Mouse (Mus musculus): ENCODE data around the gene Arl8b. TPM values are rescaled to one million over a fixed set of nuclear protein-coding genes. Genes with fewer than 3 reads are reported as not detected.
"Not testable (repeated sequence)": the region's sequence is repeated elsewhere in the genome, so short reads cannot be mapped to it uniquely, and the experiment has no call there.

The Arl8b gene
- total and polyA plus RNA-seq, 3 experiments: 12.6 to 128 (median 120) TPM

- DNase-seq: peak; percentile 81
These were observed 53.1 kb downstream of the Arl8b start for GRCm38 (mm10) chr6:108835765-108836691.

DNA sequence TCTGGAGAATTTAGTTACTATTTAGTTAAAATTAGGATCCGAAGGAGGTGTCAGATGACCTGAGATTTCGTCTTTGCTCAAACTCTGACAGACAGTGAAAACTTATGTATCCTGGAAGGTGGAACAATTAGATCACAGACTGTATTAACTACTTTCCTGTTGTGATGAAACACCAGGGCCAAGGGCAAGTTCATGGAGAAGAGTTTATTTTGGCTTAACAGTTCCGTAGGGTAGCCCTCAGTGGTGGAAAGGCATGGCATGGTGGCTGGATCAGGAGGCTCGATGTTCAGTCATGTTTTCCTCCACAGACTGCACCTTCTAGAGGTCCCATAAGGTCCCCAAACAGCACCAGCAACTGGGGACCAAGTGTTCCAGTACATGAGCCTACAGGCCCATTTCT is 54.2 kb downstream of the Arl8b start:
- DNase-seq: peak; percentile 37

DNA sequence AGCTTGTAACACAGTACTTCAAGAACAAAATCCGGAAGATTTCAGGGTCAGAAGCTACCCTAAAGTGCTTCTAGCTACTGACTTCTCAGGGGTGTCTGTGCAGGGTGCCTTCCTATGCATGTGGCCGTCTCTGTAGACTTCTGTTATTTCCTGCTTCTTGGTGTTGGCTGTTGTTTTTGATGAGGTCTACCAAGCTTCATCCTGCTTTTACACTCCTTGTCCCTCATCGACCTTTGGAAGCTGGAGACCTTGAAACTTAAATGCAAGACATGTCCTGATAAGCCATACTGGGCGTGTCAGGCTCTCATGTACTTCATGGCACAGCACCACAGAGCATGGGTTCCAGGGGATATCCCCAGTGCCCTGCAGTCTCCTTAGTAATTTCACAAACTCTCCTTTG is 55.1 kb downstream of the Arl8b start:
- DNase-seq: no peak

- DNase-seq: no peak
These were observed 56.5 kb downstream of the Arl8b start for GRCm38 (mm10) chr6:108839432-108839831.

GRCm38 (mm10) chr6:108840861-108841640 is 58.2 kb downstream of the Arl8b start:
- no peak for DNase-seq

DNA sequence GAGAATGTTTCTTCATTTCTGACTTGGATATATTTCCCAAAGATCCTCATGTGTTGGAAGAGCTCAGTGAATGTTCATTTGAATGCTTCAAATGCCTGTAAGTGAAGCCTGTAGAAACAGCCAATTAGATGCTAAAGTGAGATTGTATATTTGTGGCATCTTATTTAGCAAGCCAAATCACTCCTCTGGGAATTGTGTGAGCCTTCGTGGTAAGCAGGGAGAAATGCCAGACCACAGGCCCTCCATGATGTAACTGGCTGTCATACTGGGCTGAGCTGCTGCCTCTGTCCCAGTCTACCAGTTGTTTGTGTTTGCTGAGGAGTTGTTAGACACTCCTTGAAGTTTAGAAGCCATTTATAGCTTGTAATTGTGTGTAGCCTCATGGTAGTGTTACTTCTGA is 60.8 kb downstream of the Arl8b start:
- peak; percentile 65 for DNase-seq

DNA sequence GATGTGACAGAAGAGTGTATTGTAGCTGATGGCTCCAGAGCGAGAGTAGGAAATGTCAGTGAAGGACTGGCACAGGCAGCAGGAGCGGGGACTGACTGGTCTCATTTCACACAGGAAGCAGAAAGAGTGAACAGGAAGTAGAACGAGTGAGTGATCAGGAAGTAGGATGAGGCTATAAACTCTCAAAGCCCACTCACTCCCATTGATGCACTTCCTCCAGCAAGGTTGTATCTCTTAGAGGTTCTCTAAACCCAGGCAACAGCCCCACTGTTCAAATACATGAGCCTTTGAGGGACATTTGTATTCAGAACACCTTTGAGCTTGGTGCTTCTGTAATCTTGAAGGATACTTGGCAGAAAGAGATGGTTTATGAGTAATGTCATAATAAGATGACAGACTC is 61.2 kb downstream of the Arl8b start:
- DNase-seq: no peak

DNA sequence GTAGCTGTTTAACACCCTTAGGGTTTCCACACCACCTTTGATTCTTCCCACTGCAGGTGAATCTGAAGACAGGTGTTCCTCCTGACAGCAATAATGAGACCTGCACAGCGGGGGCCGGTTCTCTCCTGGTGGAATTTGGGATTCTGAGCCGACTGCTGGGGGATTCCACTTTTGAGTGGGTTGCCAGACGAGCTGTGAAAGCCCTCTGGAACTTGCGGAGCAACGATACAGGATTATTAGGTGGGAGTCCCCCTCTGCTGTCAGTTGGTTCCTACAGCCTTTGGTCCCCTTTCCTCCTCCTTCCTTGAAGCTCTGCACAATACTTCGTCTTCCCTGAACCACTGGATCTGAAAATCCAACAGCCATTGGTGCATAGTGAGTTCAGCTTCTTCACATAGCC is 61.9 kb downstream of the Arl8b start:
- no peak for DNase-seq

DNA sequence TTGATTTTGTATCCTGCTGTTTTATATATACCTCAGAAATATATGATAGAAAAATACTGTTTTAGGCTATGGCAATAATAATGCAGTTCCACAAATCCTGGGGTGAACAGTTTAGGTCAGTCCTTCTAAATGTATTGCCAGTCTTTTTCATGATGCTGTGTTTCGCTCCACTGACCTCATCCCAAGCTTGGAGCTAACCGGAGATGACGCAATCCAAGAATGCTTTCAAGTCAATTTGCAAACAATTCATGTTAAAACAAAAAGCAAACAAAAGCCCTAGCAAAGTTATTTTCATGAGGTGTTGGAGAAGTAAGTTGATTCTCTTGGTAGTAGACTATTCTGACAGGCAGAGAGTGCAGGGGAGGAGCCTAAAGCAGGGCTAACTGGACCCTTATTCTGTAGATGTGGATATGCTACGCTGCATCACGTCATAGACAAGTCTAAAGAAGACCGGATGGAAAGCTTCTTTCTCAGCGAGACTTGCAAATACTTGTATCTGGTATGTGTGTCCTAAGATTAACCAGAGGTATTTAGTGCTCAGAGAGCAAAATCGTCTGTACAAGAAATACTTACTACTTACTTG is 69.3 kb downstream of the Arl8b start:
- no peak for DNase-seq

DNA sequence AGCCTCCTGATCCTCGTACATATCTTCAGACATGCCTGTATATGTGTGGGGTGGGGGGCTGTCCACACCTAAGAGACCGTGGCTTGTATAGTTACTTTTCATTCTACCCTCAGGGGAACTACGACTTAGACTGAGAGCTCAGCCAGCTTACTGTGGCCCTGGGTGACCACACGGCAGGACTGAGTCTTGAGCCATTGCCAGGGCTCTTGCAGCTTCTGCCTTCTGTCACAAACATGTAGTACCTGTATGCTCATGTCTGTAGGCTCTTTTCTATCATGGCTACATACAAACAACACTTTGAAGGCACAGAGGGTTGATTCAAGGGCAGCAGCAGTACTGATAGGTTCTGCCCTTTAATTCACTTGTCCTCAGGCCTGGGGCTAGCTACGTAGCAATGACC is 70.1 kb downstream of the Arl8b start:
- DNase-seq: no peak

DNA sequence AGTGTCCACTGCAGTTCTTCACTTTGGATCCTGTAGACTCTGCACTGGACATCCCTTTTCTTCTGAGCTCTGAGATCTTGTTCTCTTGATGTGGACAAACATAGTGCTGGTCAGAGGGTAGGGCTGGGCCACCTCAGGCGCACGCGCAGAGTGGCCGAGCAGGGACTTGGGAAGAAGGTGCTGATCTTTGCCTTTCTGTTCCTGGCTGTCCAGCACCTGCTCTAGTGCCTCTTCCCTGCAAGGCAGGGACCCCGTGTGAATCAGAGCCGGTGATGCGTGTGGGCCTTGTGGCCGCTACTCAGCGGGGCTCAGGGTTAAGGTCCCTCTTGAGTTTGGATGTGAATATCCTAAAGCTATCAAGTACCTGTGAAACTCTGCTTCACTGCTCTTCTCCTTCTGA is 75.7 kb downstream of the Arl8b start:
- no peak for DNase-seq

- no peak for DNase-seq
These were observed 78.3 kb downstream of the Arl8b start for GRCm38 (mm10) chr6:108861226-108861625.

DNA sequence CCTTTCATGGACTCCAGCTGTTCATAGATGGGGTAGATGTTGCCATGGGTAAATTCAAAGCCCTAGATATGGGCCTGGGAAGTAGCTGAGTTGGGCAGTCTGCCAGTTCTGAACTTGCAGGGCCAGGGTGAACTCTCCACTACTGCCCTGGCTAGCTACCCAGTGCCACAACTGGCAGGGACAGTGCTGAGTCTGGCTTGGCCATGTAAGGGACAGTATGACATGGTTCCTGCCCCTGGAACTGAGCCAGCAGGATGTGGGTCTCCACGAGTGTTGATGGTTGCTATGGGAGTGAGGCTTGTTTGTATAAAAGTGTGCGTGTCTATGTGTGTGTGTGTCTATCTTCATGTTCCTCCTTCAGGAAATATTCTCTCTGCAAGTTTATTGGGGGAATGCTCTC is 79.6 kb downstream of the Arl8b start:
- DNase-seq: no peak

- DNase-seq: no peak
These were observed 83.4 kb downstream of the Arl8b start for GRCm38 (mm10) chr6:108866317-108866716.

GRCm38 (mm10) chr6:108869031-108869430 is 86.1 kb downstream of the Arl8b start:
- DNase-seq: not testable (repeated sequence)

GRCm38 (mm10) chr6:108870421-108870820 is 87.5 kb downstream of the Arl8b start:
- no peak for DNase-seq

DNA sequence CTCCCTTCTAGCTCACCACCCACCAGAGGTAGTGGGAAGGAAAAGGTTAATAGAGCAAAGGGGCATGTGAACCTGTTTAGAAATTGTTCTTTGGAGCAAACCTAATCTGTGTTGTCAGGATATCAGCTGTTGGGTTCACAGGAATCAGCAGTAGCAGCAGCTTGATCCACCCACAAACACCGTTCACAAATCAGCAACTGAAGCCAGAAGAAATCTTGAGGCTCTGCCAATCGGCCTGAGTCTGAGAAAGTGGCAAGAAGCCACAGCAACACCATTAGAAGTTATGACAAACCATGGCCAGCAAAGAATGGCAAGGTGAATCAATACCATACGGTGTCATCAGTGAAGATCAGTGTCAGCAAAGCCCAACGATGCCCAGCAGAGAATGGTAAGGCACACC is 88.4 kb downstream of the Arl8b start:
- no peak for DNase-seq

Other genes starting within 250 kb of the Arl8b start
- 10 to 100 TPM; 61.4 to 91.7 TPM for gene Bhlhe40, start 122.5 kb upstream of the Arl8b start, total RNA-seq (2021)
- gene Bhlhe40, start 122.5 kb upstream of the Arl8b start, polyA plus RNA-seq (2012; rRNA removed): 26.4 and 50.5 TPM in 2 replicates
- gene Edem1, start 45.5 kb downstream of the Arl8b start, total RNA-seq (2021): 10 to 100 TPM; 37.3 to 53.9 TPM
- 24.5 and 29.4 TPM in 2 replicates for gene Edem1, start 45.5 kb downstream of the Arl8b start, polyA plus RNA-seq (2012; rRNA removed)

Data from adrenal gland, adult 2 months (tissue).